Mouse (Mus musculus) heart, adult 2 months (tissue): ENCODE data around the gene Adamts7.

Source experiments
- CTCF ChIP-seq: fragments of 200-600 bp; IDR thresholded peaks from 2 replicates; pipeline ENCODE4 v1.8.1; 2022; ENCODE audit warnings: antibody characterized with exemption, mild to moderate bottlenecking, moderate library complexity
- EP300 ChIP-seq: fragments of 200-500 bp; IDR thresholded peaks from 2 replicates; pipeline ENCODE4 v1.6.1; 2011; ENCODE audit warnings: low read depth, low read length, control low read depth; ENCODE audit not compliant: insufficient read depth
- POLR2A ChIP-seq: fragments of 200-500 bp; IDR thresholded peaks from 2 replicates; pipeline ENCODE4 v1.6.1; 2011; ENCODE audit warnings: mild to moderate bottlenecking, low read depth, low read length, control low read depth; ENCODE audit not compliant: insufficient read depth

- TF ChIP-seq POLR2A (no peak), CTCF (no peak), EP300 (no peak)
Observed at GRCm38 (mm10) chr9:90171421-90171820, 8.6 kb downstream of the Adamts7 start.
